Mouse (Mus musculus) limb, embryonic 12.5 days (tissue): ENCODE results near the gene Aif1. TPM values are rescaled to one million over a fixed set of nuclear protein-coding genes. Genes with fewer than 3 reads are reported as not detected.

Experiments
- ATAC-seq: fragments of 200-750 bp; cut with Nextera tagmentation; 2 replicates; pipeline ENCODE4 v1.8.0; 2017; ENCODE audit warnings: low read depth, moderate TSS enrichment; ENCODE audit not compliant: insufficient number of reproducible peaks, insufficient read depth, low FRiP score, low TSS enrichment
- H3K27ac ChIP-seq: fragments of 300-500 bp; sonication (generic); 2 replicates; pipeline ENCODE4 v1.5.1; 2016; ENCODE audit warnings: mild to moderate bottlenecking, moderate library complexity
- H3K27me3 ChIP-seq: fragments of 300-500 bp; sonication (generic); 2 replicates; pipeline ENCODE4 v1.6.1; 2016; ENCODE audit warnings: mild to moderate bottlenecking, moderate library complexity
- H3K36me3 ChIP-seq: fragments of 300-500 bp; sonication (generic); 2 replicates; pipeline ENCODE4 v1.6.1; 2016; ENCODE audit warnings: mild to moderate bottlenecking, moderate library complexity
- H3K4me1 ChIP-seq: fragments of 300-500 bp; sonication (generic); replicated peaks from 2 replicates; pipeline ENCODE4 v1.6.1; 2016
- H3K4me2 ChIP-seq: fragments of 300-500 bp; sonication (generic); 2 replicates; pipeline ENCODE4 v1.6.1; 2016; ENCODE audit warnings: mild to moderate bottlenecking, moderate library complexity
- H3K4me3 ChIP-seq: fragments of 300-500 bp; sonication (generic); replicated peaks from 2 replicates; pipeline ENCODE4 v1.5.1; 2016; ENCODE audit warnings: mild to moderate bottlenecking
- H3K9ac ChIP-seq: fragments of 300-500 bp; sonication (generic); replicated peaks from 2 replicates; pipeline ENCODE4 v1.6.1; 2016; ENCODE audit warnings: mild to moderate bottlenecking, moderate library complexity
- H3K9me3 ChIP-seq: fragments of 300-500 bp; sonication (generic); 2 replicates; pipeline ENCODE4 v1.6.1; 2016; ENCODE audit warnings: mild to moderate bottlenecking, moderate library complexity
- WGBS: fragments of 180-500 bp; shearing (Covaris S2); methylation state at CpG from one replicate; pipeline ENCODE4 v1.1.7; 2016; 5-methylcytosine and 5-hydroxymethylcytosine counted together
- polyA plus RNA-seq: library from polyadenylated mRNA; unstranded; fragments of >200 nt; fragmentation: Nextera tagmentation; extraction: Ambion mirVana; gene quantifications from 2 replicates; pipeline ENCODE4 v1.2.1, GENCODE M21; 2016

The Aif1 gene
- polyA plus RNA-seq, 1 experiment from 2014 or later: 4.9 TPM

DNA sequence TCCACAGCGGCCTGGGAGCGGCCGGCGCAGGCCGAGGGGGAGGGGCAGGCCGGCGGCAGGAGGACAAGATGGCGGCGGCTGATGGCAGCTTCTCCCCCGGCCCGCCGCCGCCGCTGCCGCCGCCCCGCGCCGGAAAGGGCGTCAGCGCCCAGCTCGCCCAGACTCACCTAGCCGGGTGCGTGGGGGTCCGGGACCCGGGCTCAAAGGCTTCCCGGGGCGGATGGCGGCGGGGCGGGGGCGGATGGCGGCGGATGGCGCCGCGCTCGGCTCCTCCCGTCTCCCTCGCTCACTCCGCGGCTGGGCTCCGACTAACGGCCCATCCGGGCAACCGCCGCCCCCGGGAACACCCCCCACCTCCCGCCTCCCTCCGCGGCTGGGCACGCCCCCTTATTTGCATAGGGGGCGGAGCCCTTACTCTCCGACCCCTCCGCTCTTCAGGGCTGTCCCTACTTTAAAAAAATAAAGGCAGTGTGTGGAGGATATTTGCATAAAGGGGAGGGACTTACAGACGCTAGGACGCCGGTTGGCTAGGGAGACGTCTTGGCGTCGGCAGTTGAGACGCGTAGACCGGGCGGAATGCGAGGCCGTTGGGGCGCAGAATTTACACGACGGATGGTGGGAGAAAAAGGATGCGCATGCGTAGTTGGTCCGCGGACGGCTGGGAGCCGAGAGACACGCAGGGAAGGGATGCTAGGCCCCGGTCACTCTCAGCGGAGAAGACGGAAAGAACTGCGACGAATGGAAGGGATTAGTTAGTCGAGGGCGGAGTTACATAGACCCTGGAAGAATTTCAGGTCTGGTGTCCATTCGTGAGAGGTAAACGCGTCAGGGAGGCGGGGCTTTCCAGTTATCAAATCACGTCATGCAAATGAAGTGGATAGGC, 11.1 kb downstream of the Aif1 start, which contains the start of gene Prrc2a:
Gene Prrc2a (minus strand): TSS at position 330 of the 883 bp plus-strand sequence.
- Histone ChIP-seq H3K27me3 (no peaks in the 10 kb centered on the region), H3K27ac (peak within 1 kb of the TSS; percentile 98), H3K9ac (peak within 1 kb of the TSS; percentile 100), H3K4me3 (peak within 1 kb of the TSS; percentile 99), H3K36me3 (peaks cover 30% of the 10 kb centered on the region), H3K9me3 (no peaks in the 10 kb centered on the region), H3K4me2 (peak within 1 kb of the TSS; percentile 92), H3K4me1 (peaks cover 22% of the 10 kb centered on the region)
- under 1% methylated on average over 86 of the region's 89 CpGs for WGBS
- peak; percentile 96 for ATAC-seq

DNA sequence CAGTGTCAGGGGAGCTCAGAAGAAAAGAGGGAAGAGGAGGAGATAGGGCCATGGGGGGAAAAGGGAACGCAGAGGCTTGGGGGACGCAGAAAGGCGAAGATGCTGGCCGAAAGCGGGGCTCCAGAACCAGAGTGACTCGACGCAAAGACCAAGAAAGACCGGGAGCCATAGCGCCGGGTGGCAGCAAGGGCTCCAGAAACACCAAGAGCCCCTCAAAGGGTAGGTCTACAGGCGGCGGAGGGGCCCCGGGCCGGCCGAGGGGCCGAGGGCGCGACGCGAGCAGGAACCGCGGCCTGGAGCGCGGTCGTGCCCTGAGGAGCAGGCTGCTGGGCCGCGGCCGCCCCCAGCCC, 11.7 kb downstream of the Aif1 start:
- Histone ChIP-seq H3K9ac (peak overlapping the region; percentile 100), H3K36me3 (peaks cover 36% of the 10 kb centered on the region), H3K4me3 (peak overlapping the region; percentile 99), H3K9me3 (no peaks in the 10 kb centered on the region), H3K4me1 (peaks cover 22% of the 10 kb centered on the region), H3K27ac (peak overlapping the region; percentile 98), H3K4me2 (peak overlapping the region; percentile 92), H3K27me3 (no peaks in the 10 kb centered on the region)
- ATAC-seq: no peak
- WGBS: 2% methylated on average over 28 of the region's 28 CpGs

DNA sequence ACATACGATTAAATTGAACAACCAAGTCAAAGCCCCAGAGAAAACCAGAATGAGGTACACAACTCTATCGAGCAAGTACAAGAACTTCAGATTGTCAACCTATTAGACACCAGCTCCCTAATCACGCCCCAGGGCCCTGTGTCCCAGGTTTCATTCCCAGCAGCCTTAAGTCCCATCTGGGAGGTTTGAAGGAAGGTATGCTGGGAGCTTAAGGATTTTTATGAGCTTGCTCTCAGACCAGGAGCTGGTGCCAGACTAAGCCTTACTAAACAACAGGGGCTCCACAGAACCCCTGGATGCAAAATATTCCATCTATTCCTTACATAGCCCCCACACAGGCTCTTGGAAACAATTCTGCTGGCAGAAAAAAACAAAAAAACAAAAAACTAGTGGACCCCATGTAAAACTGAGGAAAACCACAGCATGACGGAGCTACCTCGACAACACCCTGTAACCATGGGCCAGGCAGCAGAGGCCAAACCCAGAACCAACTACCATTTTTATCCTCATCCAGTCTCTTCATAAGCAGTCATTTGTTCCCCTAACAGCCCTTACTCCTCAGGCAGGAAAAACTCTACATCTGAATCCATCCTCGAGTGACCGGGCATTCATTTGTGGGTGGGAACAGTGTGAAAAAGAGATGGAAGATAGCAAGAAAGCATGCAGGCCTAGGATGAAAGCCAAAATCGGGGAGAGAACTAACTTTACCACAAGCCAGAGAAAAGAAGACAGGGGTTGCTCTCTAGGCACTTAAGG, 12.4 kb downstream of the Aif1 start:
- H3K4me3 ChIP-seq: peak overlapping the region; percentile 99
- 16% methylated on average over 8 of the region's 8 CpGs for WGBS
- H3K9ac ChIP-seq: peak overlapping the region; percentile 100
- peak overlapping the region; percentile 92 for H3K4me2 ChIP-seq
- no peaks in the 10 kb centered on the region for H3K27me3 ChIP-seq
- H3K36me3 ChIP-seq: peaks cover 43% of the 10 kb centered on the region
- ATAC-seq: no peak
- H3K4me1 ChIP-seq: peaks cover 22% of the 10 kb centered on the region
- H3K9me3 ChIP-seq: no peaks in the 10 kb centered on the region
- H3K27ac ChIP-seq: peak overlapping the region; percentile 98

DNA sequence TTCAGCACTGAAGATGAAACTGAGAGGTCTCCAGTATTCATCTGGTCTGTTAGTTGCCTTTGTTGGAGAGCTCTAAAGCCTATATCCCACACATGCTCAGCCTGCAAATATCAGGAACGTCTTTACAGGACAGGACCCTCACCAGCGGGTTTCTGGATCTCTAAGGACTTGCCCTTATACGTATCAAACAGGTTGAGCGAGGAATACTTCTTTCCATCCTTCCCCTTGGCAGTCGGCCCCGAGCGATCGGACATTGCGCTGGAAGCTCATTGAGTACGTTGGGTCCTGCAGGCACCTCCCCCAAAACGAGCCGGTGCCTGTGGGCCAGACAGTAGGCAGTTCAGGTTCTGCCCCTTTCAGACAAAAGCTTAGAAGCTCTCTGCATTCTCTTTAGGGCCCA, 13.1 kb downstream of the Aif1 start:
- WGBS: 69% methylated on average over 12 of the region's 12 CpGs
- H3K27ac ChIP-seq: no peak overlapping the region
- H3K4me3 ChIP-seq: peak overlapping the region; percentile 99
- H3K9ac ChIP-seq: peak overlapping the region; percentile 100
- peak overlapping the region; percentile 92 for H3K4me2 ChIP-seq
- ATAC-seq: no peak
- no peaks in the 10 kb centered on the region for H3K27me3 ChIP-seq
- peaks cover 51% of the 10 kb centered on the region for H3K36me3 ChIP-seq
- no peaks in the 10 kb centered on the region for H3K9me3 ChIP-seq
- peaks cover 22% of the 10 kb centered on the region for H3K4me1 ChIP-seq

DNA sequence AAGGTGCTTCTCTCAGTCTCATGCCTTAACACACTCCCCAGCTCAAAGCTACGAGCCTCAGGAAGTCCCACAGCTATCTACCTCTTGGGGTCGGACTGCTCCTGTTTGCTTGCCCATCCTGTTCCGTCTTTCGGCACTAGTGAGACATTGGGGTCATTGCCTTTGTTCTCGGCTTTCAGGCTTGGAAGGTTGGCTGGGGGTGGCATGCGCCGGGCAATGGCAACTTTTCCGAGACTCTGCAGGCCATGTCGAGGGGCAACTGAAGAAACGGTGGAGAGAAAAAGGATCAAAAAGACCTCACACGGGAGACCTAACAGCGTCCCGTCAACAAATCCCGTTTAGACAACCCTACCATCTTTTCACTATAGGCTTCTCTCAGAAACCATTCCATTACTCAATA, 13.7 kb downstream of the Aif1 start:
- Histone ChIP-seq H3K4me1 (peaks cover 22% of the 10 kb centered on the region), H3K4me3 (peak overlapping the region; percentile 99; the same call in 1 of the 2 replicates), H3K9ac (peak overlapping the region; percentile 100; the same call in 1 of the 2 replicates), H3K4me2 (peak overlapping the region; percentile 92), H3K9me3 (no peaks in the 10 kb centered on the region), H3K36me3 (peaks cover 57% of the 10 kb centered on the region), H3K27ac (0 out of 2 replicates have a peak overlapping the region, but pooled peaks have one; percentile 53), H3K27me3 (no peaks in the 10 kb centered on the region)
- ATAC-seq: no peak
- 85% methylated on average over 14 of the region's 14 CpGs for WGBS

DNA sequence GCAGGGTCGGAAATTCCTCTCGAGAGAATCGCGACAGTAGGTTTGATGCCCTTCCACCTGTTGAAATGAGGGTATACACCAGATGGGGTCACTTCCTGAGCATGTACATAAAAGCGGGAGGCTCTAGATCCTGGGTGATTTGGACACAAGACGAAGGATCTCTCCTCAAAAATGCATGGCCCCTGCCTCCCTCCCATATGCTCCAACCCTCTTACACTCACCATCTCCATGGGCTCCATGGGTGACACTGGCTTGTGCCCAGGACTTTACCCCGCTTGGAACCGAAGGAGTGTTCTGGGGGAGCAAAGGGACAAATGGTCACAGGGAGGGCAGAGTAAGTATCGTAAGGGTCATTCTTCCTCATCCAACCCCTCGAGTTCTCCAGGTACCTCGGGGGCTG, 14.4 kb downstream of the Aif1 start:
- no peak overlapping the region for H3K27ac ChIP-seq
- H3K9ac ChIP-seq: no peak overlapping the region
- WGBS: 82% methylated on average over 11 of the region's 11 CpGs

DNA sequence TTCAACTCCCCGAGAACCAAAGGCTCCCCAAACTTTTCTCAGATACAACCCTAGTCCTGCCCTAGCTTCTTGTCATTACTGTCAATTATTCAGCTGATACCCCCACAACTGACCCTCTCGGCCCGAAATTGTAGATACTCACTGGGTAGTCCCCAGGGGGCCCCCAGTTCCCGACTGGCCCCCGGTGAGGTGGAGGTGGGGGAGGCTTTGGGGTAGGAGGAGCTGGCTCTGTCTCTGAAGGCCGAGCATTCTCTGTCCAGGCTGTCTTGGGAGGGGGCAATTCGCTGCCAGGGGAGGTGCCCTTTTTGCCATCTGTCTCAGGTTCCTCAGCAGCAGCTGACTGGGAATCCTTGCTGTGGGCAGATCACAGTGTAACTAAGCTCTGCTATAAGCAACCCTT, 16.2 kb downstream of the Aif1 start:
- peaks cover 19% of the 10 kb centered on the region for H3K4me1 ChIP-seq
- H3K4me3 ChIP-seq: no peak overlapping the region
- no peak overlapping the region for H3K4me2 ChIP-seq
- H3K9me3 ChIP-seq: no peaks in the 10 kb centered on the region
- H3K27ac ChIP-seq: no peak overlapping the region
- H3K9ac ChIP-seq: no peak overlapping the region
- peaks cover 82% of the 10 kb centered on the region for H3K36me3 ChIP-seq
- no peak for ATAC-seq
- H3K27me3 ChIP-seq: no peaks in the 10 kb centered on the region
- WGBS: 79% methylated on average over 7 of the region's 7 CpGs

More for the DNA sequence above, 14.4 kb downstream of the Aif1 start:
- H3K36me3 ChIP-seq: peaks cover 64% of the 10 kb centered on the region
- ATAC-seq: no peak
- H3K4me2 ChIP-seq: no peak overlapping the region
- no peaks in the 10 kb centered on the region for H3K27me3 ChIP-seq
- no peak overlapping the region for H3K4me3 ChIP-seq
- peaks cover 20% of the 10 kb centered on the region for H3K4me1 ChIP-seq
- no peaks in the 10 kb centered on the region for H3K9me3 ChIP-seq

DNA sequence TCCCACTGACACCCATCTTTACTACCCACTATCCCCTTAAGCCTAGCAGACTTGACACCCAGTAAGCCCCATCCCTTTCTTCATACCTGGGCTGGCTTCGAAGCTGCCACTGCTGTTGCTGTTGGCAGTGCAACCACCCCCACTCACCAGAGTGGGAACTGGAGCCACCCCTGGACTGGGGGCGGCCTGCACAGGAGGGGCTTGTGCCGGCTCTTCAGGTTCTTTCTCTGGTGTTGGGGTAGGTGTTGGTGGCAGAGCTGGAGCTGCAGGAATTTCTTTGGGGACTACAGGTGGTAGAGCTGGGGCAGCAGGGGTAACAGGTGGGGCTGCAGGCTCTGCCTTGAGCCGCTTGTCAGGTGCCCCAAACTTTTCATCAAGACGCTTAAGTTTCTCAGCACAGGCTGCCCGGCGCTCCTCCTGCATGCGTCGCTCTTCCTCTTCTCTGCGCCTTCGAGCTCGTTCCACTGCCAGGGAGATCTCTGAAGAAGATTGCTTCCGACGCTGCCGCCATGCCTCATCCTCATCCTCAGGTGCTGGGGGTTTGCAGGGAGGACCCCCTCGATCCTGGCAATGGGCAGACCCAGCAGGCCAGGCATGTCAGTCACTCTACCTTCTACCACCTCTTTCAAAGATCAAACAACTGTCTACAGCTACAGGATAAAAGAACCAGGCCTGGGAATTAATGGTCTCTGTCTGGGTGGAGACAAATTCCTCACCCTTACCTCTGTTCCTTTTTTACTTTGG, 16.8 kb downstream of the Aif1 start:
- Histone ChIP-seq H3K4me1 (peaks cover 23% of the 10 kb centered on the region), H3K4me2 (no peak overlapping the region), H3K4me3 (no peak overlapping the region), H3K36me3 (peaks cover 88% of the 10 kb centered on the region), H3K9me3 (no peaks in the 10 kb centered on the region), H3K27ac (no peak overlapping the region), H3K27me3 (no peaks in the 10 kb centered on the region), H3K9ac (no peak overlapping the region)
- ATAC-seq: no peak
- 93% methylated on average over 16 of the region's 16 CpGs for WGBS

DNA sequence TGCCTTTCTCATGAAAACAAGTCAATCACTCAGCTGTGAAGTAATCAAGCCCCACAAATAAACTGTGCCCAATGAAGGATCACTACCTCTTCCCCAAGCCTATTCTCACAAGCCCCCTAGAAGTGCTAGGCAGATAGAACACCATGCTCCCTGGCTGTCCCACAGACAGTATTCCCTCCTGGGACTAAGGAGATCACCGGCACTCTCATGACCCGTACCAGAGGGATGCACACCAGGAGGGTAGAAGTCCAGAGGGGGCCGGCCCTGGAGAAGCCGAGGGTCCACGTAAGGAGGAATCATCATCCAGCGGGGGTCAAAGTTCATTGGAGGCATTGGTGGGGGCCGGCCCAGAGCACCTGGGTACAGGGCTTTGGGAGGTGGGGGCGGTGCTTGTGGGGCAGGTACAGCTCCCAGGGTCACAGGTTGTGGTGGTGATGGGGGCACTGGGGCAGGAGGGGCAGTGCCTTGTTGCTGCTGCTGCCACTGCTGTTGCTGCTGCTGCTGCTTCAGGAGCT, 18.1 kb downstream of the Aif1 start:
- peaks cover 16% of the 10 kb centered on the region for H3K4me1 ChIP-seq
- no peak overlapping the region for H3K4me3 ChIP-seq
- no peak overlapping the region for H3K27ac ChIP-seq
- WGBS: 90% methylated on average over 8 of the region's 8 CpGs
- H3K27me3 ChIP-seq: no peaks in the 10 kb centered on the region
- no peak for ATAC-seq
- H3K9me3 ChIP-seq: no peaks in the 10 kb centered on the region
- H3K9ac ChIP-seq: no peak overlapping the region
- H3K4me2 ChIP-seq: no peak overlapping the region
- peaks cover 100% of the 10 kb centered on the region for H3K36me3 ChIP-seq

DNA sequence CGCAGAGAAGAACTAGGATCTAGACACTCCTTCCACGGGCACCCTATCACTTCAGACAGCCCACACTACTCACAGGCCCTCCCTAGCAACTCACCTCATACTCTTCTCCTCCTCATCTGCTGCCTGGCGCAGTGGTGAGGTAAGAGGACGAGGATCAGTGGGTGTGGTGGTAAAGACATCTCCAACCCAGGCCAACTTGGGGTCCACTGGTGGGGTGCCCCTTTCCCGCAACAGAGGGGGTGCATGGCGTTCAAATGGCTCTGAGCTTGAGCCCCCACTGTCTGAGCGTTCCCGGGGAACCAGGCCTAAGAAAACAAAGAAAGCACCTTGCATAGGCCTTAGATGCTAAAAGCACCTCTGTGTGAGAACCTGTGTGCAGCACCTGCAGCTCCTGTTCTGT, 18.6 kb downstream of the Aif1 start:
- no peaks in the 10 kb centered on the region for H3K27me3 ChIP-seq
- peaks cover 100% of the 10 kb centered on the region for H3K36me3 ChIP-seq
- H3K9ac ChIP-seq: no peak overlapping the region
- WGBS: 93% methylated on average over 8 of the region's 8 CpGs
- H3K4me1 ChIP-seq: peaks cover 11% of the 10 kb centered on the region; the same call in 1 of the 2 replicates
- H3K9me3 ChIP-seq: no peaks in the 10 kb centered on the region
- no peak overlapping the region for H3K27ac ChIP-seq
- no peak overlapping the region for H3K4me3 ChIP-seq
- no peak overlapping the region for H3K4me2 ChIP-seq
- ATAC-seq: no peak
